Comparison of ENCODE assay signal across 11 mouse cellular contexts in the genomic region with DNA sequence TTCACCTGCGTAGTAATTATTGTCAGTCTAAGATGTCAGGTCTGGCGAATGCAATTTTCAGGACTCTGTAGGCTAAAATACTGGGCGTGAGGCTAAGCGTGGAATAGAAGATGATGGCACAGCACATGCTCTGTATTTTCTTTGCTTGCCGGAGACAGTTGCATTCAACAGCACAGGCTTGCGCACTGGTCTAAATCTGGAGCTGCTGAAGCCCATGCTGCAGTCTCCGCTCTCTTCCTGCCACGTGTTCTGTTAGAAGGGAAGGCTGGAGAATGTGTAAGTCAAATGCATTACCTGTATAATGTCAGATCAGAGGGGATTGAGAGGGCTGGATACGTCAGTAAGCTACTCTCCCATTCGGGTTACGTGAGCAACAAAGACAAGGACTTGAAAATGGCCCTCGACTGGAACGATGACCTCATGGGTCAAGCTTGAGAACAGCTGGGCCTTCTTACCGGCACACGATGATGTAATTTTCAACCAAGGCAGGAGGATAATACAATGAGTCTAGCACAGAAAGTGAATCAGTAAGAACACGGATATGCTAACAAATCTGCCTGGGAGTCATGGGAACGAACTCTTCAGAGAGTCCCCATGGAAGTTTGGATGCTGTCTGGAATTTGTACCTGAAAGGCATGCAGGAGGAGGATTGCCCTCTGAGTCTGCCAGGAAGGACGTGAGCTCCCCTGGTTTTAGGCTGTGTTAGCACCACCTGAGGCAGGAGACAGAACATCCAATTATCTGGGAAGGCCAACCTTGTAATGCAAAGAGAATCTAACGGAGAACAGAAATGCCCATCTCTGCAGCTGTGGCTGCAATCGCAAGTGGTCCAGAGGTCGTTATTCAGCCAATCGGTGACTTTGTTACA.
DNase-seq lines count a peak whose midpoint lies in the region; ATAC-seq and TF ChIP-seq lines count a peak whose summit lies in the region.
"Had no signal": no experiment of that assay in that cellular context is flagged by ENCODE, and none has a peak within 500 bp of the region (broad histone marks: within the 10 kb centered on the region; RNA-seq: fewer than 3 reads in every experiment).

No protein-coding gene starts in this region.

- WGBS in forebrain, embryonic 14.5 days, result 73% methylated on average over 22 of the region's 22 CpGs
- 65% methylated on average over 22 of the region's 22 CpGs for WGBS in midbrain, embryonic 13.5 days
- 67% methylated on average over 22 of the region's 22 CpGs for WGBS in intestine, embryonic 16.5 days

- no peaks in the 10 kb centered on the region for H3K4me1 ChIP-seq in forebrain, embryonic 14.5 days (ENCODE audit: control insufficient read depth, insufficient read depth, low read length)
- peaks cover 9% of the 10 kb centered on the region; the same call in 1 of the 2 replicates for H3K4me1 ChIP-seq in midbrain, embryonic 13.5 days (replicated peaks)
- no peaks in the 10 kb centered on the region for H3K4me1 ChIP-seq in intestine, embryonic 16.5 days (ENCODE audit: control insufficient read depth, insufficient read depth, low read length)

- no peaks in the 10 kb centered on the region for H3K9me3 ChIP-seq in forebrain, embryonic 14.5 days (replicated peaks; ENCODE audit: control insufficient read depth, low read length)
- H3K9me3 ChIP-seq in midbrain, embryonic 13.5 days, result no peaks in the 10 kb centered on the region
- H3K9me3 ChIP-seq in intestine, embryonic 16.5 days (ENCODE audit: control insufficient read depth, low read length), result no peaks in the 10 kb centered on the region

- H3K27ac ChIP-seq in layer of hippocampus, adult 2 months, result peak overlapping the region; percentile 72
- 0 out of 2 replicates have a peak overlapping the region, but pooled peaks have one; percentile 14 for H3K27ac ChIP-seq in forebrain, embryonic 14.5 days (ENCODE audit: low read depth, low read length)
- H3K27ac ChIP-seq in midbrain, embryonic 13.5 days, result no peak overlapping the region
- H3K27ac ChIP-seq in intestine, embryonic 16.5 days (ENCODE audit: low read length), result no peak overlapping the region

- no peak for TF ChIP-seq CTCF in layer of hippocampus, adult 2 months (conservative IDR thresholded peaks at IDR 0.05)

- H3K9ac ChIP-seq in forebrain, embryonic 14.5 days (ENCODE audit: low read length), result no peak overlapping the region
- H3K9ac ChIP-seq in midbrain, embryonic 13.5 days (replicated peaks), result no peak overlapping the region
- no peak overlapping the region for H3K9ac ChIP-seq in intestine, embryonic 16.5 days (ENCODE audit: low read depth, low read length)

- no peak overlapping the region for H3K4me3 ChIP-seq in layer of hippocampus, adult 2 months
- no peak overlapping the region for H3K4me3 ChIP-seq in forebrain, embryonic 14.5 days (ENCODE audit: low read depth, low read length)
- no peak overlapping the region for H3K4me3 ChIP-seq in midbrain, embryonic 13.5 days (replicated peaks)
- no peak overlapping the region for H3K4me3 ChIP-seq in intestine, embryonic 16.5 days (ENCODE audit: low read length)

- ATAC-seq in forebrain, embryonic 14.5 days, result peak; percentile 37; the same call in 1 of the 2 replicates
- peak; percentile 48; the same call in 1 of the 2 replicates for ATAC-seq in midbrain, embryonic 13.5 days
- no peak for ATAC-seq in megakaryocyte progenitor cell, adult 5-6 weeks (replicated peaks; ENCODE audit: poor library complexity)
- ATAC-seq in intestine, embryonic 16.5 days, result no peak
- ATAC-seq in cerebellum, adult (ENCODE audit: insufficient number of reproducible peaks, low FRiP score, low TSS enrichment), result no peak

- no peaks in the 10 kb centered on the region for H3K27me3 ChIP-seq in forebrain, embryonic 14.5 days (replicated peaks; ENCODE audit: control insufficient read depth, insufficient read depth, low read length)
- no peaks in the 10 kb centered on the region for H3K27me3 ChIP-seq in midbrain, embryonic 13.5 days
- H3K27me3 ChIP-seq in intestine, embryonic 16.5 days (replicated peaks; ENCODE audit: control insufficient read depth, insufficient read depth, low read length), result no peaks in the 10 kb centered on the region

- no peak for DNase-seq in layer of hippocampus, adult 2 months (ENCODE audit: low spot score in 2 of 2)
- no peak for DNase-seq in layer of hippocampus, adult 11-12 months (ENCODE audit: low spot score)
- peak; percentile 4 for DNase-seq in forebrain, embryonic 14.5 days (ENCODE audit: low spot score)
- peak; percentile 32 for DNase-seq in right cerebral cortex, postnatal 14 days
- DNase-seq: cerebellum, postnatal 14 days; gastrocnemius, postnatal 36 days; kidney, adult 2 months had no signal

- H3K36me3 ChIP-seq in forebrain, embryonic 14.5 days (ENCODE audit: control insufficient read depth, insufficient read depth, low read length), result no peaks in the 10 kb centered on the region
- H3K36me3 ChIP-seq in midbrain, embryonic 13.5 days, result no peaks in the 10 kb centered on the region
- H3K36me3 ChIP-seq in intestine, embryonic 16.5 days (ENCODE audit: control insufficient read depth, insufficient read depth, low read length), result no peaks in the 10 kb centered on the region

- no peak overlapping the region for H3K4me2 ChIP-seq in forebrain, embryonic 14.5 days (ENCODE audit: low read length)
- H3K4me2 ChIP-seq in midbrain, embryonic 13.5 days (replicated peaks), result no peak overlapping the region
- H3K4me2 ChIP-seq in intestine, embryonic 16.5 days (ENCODE audit: low read depth, low read length), result no peak overlapping the region

Comparison
In these comparisons a context has a peak if more than half of its experiments do, and no peak if none do; other contexts are left out.
1. DNase-seq: peak in forebrain, embryonic 14.5 days (single experiment) and right cerebral cortex, postnatal 14 days (single experiment); none in layer of hippocampus, adult 2 months (0 of 2) and layer of hippocampus, adult 11-12 months (single experiment).
2. H3K27ac ChIP-seq: peak in layer of hippocampus, adult 2 months (single experiment) and forebrain, embryonic 14.5 days (single experiment); none in midbrain, embryonic 13.5 days (single experiment) and intestine, embryonic 16.5 days (single experiment).
3. ATAC-seq: peak in forebrain, embryonic 14.5 days (single experiment) and midbrain, embryonic 13.5 days (single experiment); none in megakaryocyte progenitor cell, adult 5-6 weeks (single experiment), intestine, embryonic 16.5 days (single experiment) and cerebellum, adult (single experiment).